Mouse (Mus musculus) liver, embryonic 14 days (tissue): ENCODE data around the gene Podn. TPM values are rescaled to one million over a fixed set of nuclear protein-coding genes. Genes with fewer than 3 reads are reported as not detected.

Source experiments
- polyA plus RNA-seq: library from polyadenylated mRNA; depleted of rRNA; stranded (reverse); fragments of >200 nt; gene quantifications from 2 replicates; pipeline ENCODE4 v1.2.3, GENCODE M21; 2012; rRNA removed

Podn gene
- 0.55 and 0.69 TPM in 2 replicates for polyA plus RNA-seq

GRCm38 (mm10) chr4:108096345-108096744 is at the start of gene Podn:
Podn (minus strand) TSS chr4:108096445.

DNA sequence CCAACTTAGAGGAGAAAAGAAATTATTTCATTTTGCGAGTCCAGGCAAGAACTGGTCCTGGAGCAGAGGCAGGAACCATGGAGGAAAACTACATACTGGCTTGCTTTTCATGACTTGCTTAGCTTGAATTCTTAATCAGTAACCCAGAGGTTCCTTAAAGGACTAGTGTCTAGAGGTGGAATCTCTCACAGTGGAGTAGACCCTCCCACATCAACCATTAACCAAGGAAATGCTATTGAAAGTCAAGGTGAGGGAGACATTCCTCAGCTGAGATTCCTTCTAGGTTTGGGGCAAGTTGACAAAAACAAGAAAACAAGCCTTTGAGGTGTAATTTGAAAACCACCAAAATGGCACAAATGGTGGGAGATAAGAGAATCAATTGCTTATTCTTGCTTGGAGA is 48.6 kb upstream of the Podn start, which contains the start of gene Scp2:
Gene Scp2 (minus strand): TSS at position 119 of the 400 bp plus-strand sequence.

GRCm38 (mm10) chr4:107967966-107968682 is 128.1 kb downstream of the Podn start, which contains the start of gene Slc1a7:
Slc1a7 (plus strand) TSS chr4:107968332.

Other genes with a start within 250 kb of the Podn start
- gene Magoh, start 216.7 kb downstream of the Podn start, polyA plus RNA-seq = 106 and 108 TPM in 2 replicates
- gene 0610037L13Rik, start 206.6 kb downstream of the Podn start, polyA plus RNA-seq = 34.1 and 34.9 TPM in 2 replicates
- gene Cpt2, start 172.8 kb downstream of the Podn start, polyA plus RNA-seq = 19.5 and 24.9 TPM in 2 replicates
- gene Slc1a7, start 128.1 kb downstream of the Podn start, polyA plus RNA-seq = 0.02 TPM in 1 of 2 replicates, not detected in the other
- gene Scp2, start 48.6 kb upstream of the Podn start, polyA plus RNA-seq = 200 and 226 TPM in 2 replicates
- gene Echdc2, start 69.0 kb upstream of the Podn start, polyA plus RNA-seq = 9.6 and 11.0 TPM in 2 replicates
- 0.23 and 0.45 TPM in 2 replicates for gene Zyg11a, start 121.6 kb upstream of the Podn start, polyA plus RNA-seq
- gene Zyg11b, start 204.7 kb upstream of the Podn start, polyA plus RNA-seq = 2.2 and 2.7 TPM in 2 replicates
- gene Coa7, start 231.7 kb upstream of the Podn start, polyA plus RNA-seq = 9.4 and 12.4 TPM in 2 replicates